Mouse (Mus musculus): ENCODE data around the gene Lonrf2.
A peak's percentile ranks its signal among the peaks of the same experiment; 100 is the strongest.

Gene Lonrf2

GRCm38 (mm10) chr1:38835568-38836476, 689 bp downstream of the Lonrf2 start:
- DNase-seq (ENCODE audit: low read depth, low spot score): no peak

DNA sequence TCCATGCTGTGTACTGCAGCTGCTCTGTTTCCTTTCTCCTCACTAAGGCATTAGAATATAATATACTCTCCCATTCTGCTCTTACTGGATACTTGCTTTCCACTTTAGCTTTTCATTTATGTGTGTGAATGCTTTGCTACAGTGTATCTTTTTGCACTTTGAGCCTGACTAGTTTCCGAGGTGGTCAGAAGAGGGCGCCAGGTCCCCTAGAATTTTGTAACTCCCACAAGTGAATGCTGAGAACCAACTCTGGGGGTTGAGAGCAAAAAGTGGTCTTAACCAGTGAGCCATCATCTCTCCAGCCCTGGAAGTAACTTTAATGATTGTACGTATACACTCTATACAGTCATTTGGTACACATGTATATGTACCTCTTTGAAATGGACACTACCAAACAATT, 1.6 kb downstream of the Lonrf2 start:
- peak; percentile 29 for DNase-seq (ENCODE audit: low read depth, low spot score)

GRCm38 (mm10) chr1:38824926-38825325, 11.6 kb downstream of the Lonrf2 start:
- DNase-seq (ENCODE audit: low read depth, low spot score): no peak

GRCm38 (mm10) chr1:38823851-38824250, 12.7 kb downstream of the Lonrf2 start:
- DNase-seq (ENCODE audit: low read depth, low spot score): no peak

- no peak for DNase-seq (ENCODE audit: low read depth, low spot score)
Observed at GRCm38 (mm10) chr1:38819691-38820090, 16.8 kb downstream of the Lonrf2 start.

DNA sequence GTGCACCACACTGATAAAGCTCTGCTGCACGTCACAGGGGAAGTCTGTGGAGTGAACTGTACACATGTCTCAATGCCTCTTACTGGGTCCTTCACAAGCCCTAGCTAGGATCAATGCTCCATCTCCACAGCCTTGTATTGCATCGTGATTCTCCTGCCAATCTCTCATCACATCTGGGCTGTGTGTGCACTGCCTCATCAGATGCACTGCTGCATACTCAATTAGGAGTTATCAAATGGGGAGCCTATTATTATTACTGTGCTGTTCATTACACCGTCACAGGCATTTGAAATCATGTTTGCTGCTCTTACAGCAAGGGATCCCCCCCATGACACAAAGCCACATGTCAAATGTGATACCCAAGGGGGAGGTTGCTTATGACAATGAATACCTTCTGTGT, 18.8 kb downstream of the Lonrf2 start:
- DNase-seq (ENCODE audit: low read depth, low spot score): no peak

DNA sequence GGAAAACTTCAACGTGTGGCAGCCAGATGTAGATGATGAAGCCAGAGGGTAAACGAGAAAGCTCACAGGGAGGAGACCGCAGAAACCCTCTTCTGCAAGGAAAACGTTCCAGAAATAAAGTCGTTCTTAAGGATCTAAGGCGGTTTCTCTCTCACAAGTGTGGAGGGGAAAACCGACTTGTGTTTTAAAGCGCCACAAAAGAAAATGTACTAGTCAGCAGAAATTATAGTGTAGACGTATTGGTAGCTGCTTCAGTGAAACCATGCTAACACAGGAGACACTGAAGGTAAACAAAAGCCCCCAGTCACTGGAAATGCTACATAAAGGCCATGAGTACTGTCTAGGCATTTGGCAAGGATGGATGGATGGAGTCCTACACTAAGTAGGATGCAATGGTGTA, 19.2 kb downstream of the Lonrf2 start:
- no peak for DNase-seq (ENCODE audit: low read depth, low spot score)

- DNase-seq (ENCODE audit: low read depth, low spot score): no peak
Observed at GRCm38 (mm10) chr1:38816306-38816705, 20.2 kb downstream of the Lonrf2 start.

GRCm38 (mm10) chr1:38807121-38807520, 29.4 kb downstream of the Lonrf2 start:
- no peak for DNase-seq (ENCODE audit: low read depth, low spot score)

DNA sequence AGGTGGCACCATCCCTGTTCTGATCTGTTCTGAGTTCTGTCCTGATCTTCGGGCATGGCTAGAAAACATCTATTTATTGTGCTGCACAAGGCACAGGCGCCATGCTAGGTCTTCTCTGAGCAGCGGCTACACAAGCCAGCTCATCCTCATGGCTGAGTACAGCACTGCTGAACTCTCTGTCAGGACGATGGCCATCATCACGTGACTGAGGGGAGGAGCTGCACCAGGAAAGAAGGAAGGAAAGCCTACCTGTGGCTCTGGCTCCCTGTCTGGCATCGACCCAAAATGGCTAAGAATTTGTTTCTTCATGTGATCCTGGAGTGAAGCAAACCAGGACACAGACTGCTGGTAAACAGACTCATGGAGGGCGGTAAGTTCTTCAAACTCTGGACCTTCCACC, 36.1 kb downstream of the Lonrf2 start:
- DNase-seq (ENCODE audit: low read depth, low spot score): no peak

DNA sequence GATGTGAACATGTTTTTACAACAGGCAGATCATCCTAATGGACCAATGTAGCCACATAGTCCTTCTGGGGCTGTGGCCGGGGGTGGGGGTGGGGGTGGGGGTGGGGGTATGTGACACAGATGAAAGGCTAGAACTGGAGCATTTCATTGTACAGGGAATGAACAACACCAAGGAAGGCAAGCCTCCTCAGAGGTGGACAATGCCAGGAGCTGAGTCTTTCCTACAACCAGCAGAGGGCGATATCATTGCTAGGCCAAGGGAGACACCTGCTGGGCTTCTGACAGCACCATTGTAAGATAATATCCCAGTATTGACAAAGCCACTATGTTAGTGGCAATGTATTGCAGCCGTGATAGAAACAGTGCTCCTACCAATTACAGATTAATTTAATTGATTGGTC, 37.2 kb downstream of the Lonrf2 start:
- peak; percentile 43 for DNase-seq (ENCODE audit: low read depth, low spot score)

- DNase-seq (ENCODE audit: low read depth, low spot score): no peak
Observed at GRCm38 (mm10) chr1:38796936-38797335, 39.6 kb downstream of the Lonrf2 start.

- no peak for DNase-seq (ENCODE audit: low read depth, low spot score)
Observed at GRCm38 (mm10) chr1:38795496-38795895, 41.0 kb downstream of the Lonrf2 start.

- DNase-seq (ENCODE audit: low read depth, low spot score): no peak
Observed at GRCm38 (mm10) chr1:38791016-38791810, 45.3 kb downstream of the Lonrf2 start.

- DNase-seq (ENCODE audit: low read depth, low spot score): no peak
Observed at GRCm38 (mm10) chr1:38789988-38790602, 46.4 kb downstream of the Lonrf2 start.

DNA sequence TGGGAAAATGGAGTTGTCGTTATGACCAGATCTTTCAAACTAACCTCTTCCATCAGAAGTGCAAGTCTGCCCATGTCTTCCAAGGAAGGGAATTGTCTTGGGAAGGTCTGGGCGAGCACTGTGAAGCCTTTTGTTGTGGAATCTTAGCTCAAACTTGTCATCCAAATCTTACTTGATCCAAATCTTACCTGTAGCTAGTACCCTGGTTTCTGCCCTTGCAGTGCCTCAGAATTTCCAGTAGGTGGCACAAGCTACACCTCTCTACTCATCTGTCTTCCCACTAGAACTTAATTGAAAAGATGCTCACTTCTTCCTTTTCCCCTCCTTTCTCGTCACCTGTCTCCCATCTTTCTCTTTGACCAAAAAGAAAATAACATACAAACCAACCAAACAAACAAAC, 47.6 kb downstream of the Lonrf2 start:
- DNase-seq (ENCODE audit: low read depth, low spot score): peak; percentile 48

GRCm38 (mm10) chr1:38787443-38787842, 49.1 kb downstream of the Lonrf2 start:
- peak; percentile 57 for DNase-seq (ENCODE audit: low read depth, low spot score)

DNA sequence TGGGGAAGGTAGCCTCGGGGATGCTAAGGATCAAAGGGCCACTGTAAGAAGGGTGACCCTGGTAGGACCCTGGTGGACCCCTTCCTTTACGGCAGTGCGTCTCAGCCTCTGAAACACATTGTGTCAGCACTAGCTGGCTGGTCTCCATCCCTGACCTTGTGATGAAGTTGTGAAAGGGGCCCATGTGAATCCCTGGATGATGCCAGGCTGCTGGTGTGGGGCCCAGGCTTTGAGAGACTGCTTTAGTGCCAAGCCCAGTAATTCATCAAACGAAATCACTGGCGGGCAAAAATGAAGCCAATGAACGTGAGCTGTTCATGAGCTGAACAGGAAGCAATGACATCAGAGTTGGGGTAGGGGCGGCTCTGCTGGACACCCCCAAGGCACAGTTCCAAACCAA, 50.2 kb downstream of the Lonrf2 start:
- no peak for DNase-seq (ENCODE audit: low read depth, low spot score)

- DNase-seq (ENCODE audit: low read depth, low spot score): no peak
Observed at GRCm38 (mm10) chr1:38778271-38778670, 58.2 kb downstream of the Lonrf2 start.

- peak; percentile 88 for DNase-seq (ENCODE audit: low read depth, low spot score)
Observed at GRCm38 (mm10) chr1:38777500-38777899, 59.0 kb downstream of the Lonrf2 start.

GRCm38 (mm10) chr1:38775713-38776112, 60.8 kb downstream of the Lonrf2 start:
- DNase-seq (ENCODE audit: low read depth, low spot score): no peak

GRCm38 (mm10) chr1:38770676-38771075, 65.8 kb downstream of the Lonrf2 start:
- DNase-seq (ENCODE audit: low read depth, low spot score): no peak

All from A20 (cell line).